Mouse (Mus musculus): Measurements from ENCODE around the gene Hist1h3d. TPM values are rescaled to one million over a fixed set of nuclear protein-coding genes. Genes with fewer than 3 reads are reported as not detected.
A peak's percentile ranks its signal among the peaks of the same experiment; 100 is the strongest.
"Not testable (repeated sequence)": the region's sequence is repeated elsewhere in the genome, so short reads cannot be mapped to it uniquely, and the experiment has no call there.

Gene Hist1h3d
- polyA plus RNA-seq, 1 experiment from 2014 or later, result 6.2 TPM

DNA sequence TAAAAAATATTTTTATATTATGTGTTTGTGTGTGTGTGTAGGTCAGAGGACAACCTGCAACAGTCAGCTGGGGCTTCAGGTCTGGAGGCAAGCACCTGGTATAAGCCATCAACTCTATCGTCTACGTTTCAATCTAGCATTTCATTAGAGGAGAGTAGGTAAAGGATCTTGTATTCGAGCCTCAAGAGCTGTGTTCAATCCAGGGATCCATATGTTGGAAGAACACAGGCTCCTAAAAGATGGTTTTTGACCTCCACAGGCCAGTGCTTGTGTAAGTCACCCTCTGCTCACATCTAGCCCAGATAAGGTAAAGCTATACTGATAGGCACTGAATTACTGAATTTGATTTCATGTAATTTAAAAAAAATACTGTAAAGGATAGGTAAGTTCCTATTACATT lies 18.7 kb upstream of the Hist1h3d start:
- Histone ChIP-seq H3K4me2 (peak overlapping the region; percentile 79), H3K9ac (peak overlapping the region; percentile 90), H3K27ac (peak overlapping the region; percentile 99), H3K9me3 (replicated peaks) (no peaks in the 10 kb centered on the region), H3K4me3 (peak overlapping the region; percentile 60), H3K27me3 (replicated peaks) (no peaks in the 10 kb centered on the region), H3K4me1 (peaks cover 48% of the 10 kb centered on the region), H3K36me3 (no peaks in the 10 kb centered on the region)
- ATAC-seq, result no peak
- 59% methylated on average over 3 of the region's 3 CpGs for WGBS (ENCODE audit: insufficient replicate concordance)

DNA sequence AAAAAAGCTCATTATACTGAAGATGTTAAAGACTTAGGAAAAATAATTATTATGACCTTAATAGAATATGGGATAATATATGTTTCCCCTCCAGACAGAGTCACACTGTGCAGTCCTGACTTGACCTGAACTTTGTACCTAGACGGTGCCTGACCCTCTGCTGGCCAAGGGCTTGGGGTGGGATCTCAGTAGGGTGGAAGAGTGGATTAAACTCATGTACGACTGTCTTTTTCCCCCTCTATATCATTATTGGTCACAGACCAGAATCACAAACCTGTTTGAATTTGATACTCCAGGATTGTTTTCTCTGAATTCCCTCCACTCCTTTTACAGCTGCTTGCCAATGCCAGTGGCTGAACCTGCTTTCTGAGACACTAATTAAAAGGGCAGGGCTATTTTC lies 14.9 kb upstream of the Hist1h3d start:
- Histone ChIP-seq H3K4me1 (peaks cover 52% of the 10 kb centered on the region), H3K4me3 (peak overlapping the region; percentile 29; the same call in 1 of the 2 replicates), H3K4me2 (peak overlapping the region; percentile 58), H3K27ac (peak overlapping the region; percentile 85), H3K9ac (peak overlapping the region; percentile 61)
- ATAC-seq; H3K27me3 ChIP-seq (replicated peaks); H3K36me3 ChIP-seq; H3K9me3 ChIP-seq (replicated peaks): not testable (repeated sequence)
- 29% methylated on average over 2 of the region's 2 CpGs for WGBS (ENCODE audit: insufficient replicate concordance)

DNA sequence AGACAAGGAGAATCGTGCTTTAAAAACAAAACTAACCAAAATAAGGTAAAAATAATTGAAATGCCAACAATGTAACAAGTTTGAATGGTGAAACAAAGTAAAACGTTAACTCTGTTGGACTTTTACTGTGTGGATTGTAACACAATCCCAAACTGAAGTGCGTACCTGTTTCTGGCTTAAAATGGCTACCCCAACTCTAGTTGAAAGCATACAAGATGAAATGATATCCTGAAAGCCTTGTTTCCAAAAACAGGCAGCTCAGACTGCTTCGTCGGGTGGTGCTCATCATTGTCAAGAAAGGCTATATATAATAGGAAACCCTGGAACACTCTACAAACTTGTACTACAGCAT lies 14.1 kb upstream of the Hist1h3d start:
- 0% methylated on average over 2 of the region's 5 CpGs for WGBS (ENCODE audit: insufficient replicate concordance)
- peak overlapping the region; percentile 53 for H3K4me3 ChIP-seq
- H3K9me3 ChIP-seq (replicated peaks); H3K36me3 ChIP-seq; ATAC-seq; H3K27me3 ChIP-seq (replicated peaks): not testable (repeated sequence)
- H3K27ac ChIP-seq, result peak overlapping the region; percentile 99
- H3K4me2 ChIP-seq, result peak overlapping the region; percentile 82
- H3K9ac ChIP-seq, result peak overlapping the region; percentile 71
- H3K4me1 ChIP-seq, result peaks cover 52% of the 10 kb centered on the region

DNA sequence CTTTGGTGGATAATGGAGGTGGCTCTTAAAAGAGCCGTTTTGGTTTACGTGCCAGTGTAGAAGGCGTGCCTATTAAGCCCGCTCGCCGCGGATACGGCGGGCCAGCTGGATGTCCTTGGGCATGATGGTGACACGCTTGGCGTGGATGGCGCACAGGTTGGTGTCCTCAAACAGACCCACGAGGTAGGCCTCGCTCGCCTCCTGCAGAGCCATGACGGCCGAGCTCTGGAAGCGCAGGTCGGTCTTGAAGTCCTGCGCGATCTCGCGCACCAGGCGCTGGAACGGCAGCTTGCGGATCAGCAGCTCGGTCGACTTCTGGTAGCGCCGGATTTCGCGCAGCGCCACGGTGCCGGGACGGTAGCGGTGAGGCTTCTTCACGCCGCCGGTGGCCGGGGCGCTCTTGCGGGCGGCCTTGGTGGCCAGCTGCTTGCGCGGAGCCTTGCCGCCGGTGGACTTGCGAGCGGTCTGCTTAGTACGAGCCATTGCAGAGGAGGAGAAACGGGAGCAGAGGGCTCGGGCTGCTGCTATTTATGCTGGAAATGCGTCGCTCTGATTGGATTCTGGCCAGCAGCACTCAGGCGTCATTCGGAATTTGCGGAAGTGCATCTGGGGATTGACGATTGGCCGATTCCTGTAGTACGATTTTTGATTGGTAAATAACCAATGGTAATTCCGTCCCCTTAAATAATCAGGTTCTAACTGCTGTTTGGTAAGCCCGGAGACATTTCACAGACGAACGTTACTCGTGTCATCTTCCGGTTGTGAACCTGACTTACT lies 13.5 kb upstream of the Hist1h3d start, which contains the start of gene Hist1h3e:
Gene Hist1h3e (minus strand): TSS at position 487 of the 777 bp plus-strand sequence.
- peak; percentile 93 for ATAC-seq
- not testable (repeated sequence) for H3K27me3 ChIP-seq (replicated peaks); H3K36me3 ChIP-seq; H3K9me3 ChIP-seq (replicated peaks)
- Histone ChIP-seq H3K4me1 (peaks cover 49% of the 10 kb centered on the region), H3K4me2 (peak within 1 kb of the TSS; percentile 82), H3K27ac (peak within 1 kb of the TSS; percentile 99), H3K4me3 (peak within 1 kb of the TSS; percentile 53), H3K9ac (peak within 1 kb of the TSS; percentile 77)
- 0% methylated on average over 57 of the region's 67 CpGs for WGBS (ENCODE audit: insufficient replicate concordance)

DNA sequence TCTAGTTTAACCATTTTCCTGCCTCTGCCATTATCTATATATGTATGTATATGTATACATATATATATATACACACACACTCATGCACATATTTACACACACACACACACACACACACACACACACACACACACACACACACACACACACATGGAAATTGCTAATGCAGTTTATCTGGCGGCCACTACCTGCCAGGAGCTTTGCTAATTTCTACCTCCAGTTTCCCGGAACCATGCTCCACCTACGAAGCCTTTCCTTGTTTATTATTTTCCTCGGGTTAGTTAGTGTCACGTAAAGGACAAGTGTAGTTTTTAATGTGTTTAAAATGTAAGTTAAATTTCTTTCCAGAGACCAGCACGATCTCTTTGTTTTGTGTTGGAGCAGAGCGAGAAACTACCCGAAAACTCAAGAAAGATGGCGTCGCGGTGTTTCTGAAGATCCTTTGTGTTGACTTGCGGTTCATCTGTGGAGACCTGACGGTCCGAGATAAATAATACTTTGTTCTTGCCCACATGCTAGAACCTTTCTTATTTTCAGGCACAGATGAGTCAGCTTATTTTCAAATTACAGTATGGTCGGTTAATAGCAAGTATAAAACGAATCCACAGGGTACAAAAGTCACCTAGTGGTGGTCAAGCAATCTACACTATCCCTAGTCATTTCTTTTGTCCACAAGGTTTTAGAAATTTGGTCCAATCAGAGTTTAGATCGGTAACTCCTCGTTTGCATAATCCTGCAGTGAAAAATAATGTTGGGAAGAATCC lies 12.7 kb upstream of the Hist1h3d start:
- Histone ChIP-seq H3K4me3 (peak overlapping the region; percentile 53), H3K4me2 (peak overlapping the region; percentile 82), H3K9ac (peak overlapping the region; percentile 77), H3K27ac (peak overlapping the region; percentile 99), H3K9me3 (replicated peaks) (no peaks in the 10 kb centered on the region), H3K4me1 (peaks cover 51% of the 10 kb centered on the region), H3K27me3 (replicated peaks) (no peaks in the 10 kb centered on the region), H3K36me3 (no peaks in the 10 kb centered on the region)
- WGBS (ENCODE audit: insufficient replicate concordance), result 5% methylated on average over 18 of the region's 18 CpGs
- no peak for ATAC-seq

DNA sequence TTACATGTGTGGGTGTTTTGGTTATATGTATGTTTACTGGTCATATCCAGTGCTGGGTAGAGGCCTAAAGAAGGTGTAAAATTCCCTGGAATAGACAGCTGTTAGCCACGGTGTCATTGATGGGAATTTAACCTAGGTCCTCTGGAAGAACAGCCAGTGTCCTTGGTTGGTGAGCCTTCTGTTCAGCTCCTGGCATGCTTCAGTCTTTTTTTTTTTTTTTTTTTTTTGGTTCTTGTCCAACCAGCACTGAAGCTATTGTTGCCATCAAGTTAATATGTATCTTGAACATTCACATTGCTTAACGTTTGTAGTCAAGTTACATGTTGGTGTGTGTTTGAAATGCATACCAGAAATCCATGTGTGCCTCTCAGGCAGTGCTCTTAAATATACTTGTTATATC lies 11.1 kb upstream of the Hist1h3d start:
- H3K4me2 ChIP-seq, result no peak overlapping the region
- H3K4me3 ChIP-seq, result no peak overlapping the region
- ATAC-seq, result no peak
- H3K36me3 ChIP-seq, result no peaks in the 10 kb centered on the region
- H3K9me3 ChIP-seq (replicated peaks), result no peaks in the 10 kb centered on the region
- 79% methylated on average over 2 of the region's 2 CpGs for WGBS (ENCODE audit: insufficient replicate concordance)
- peaks cover 55% of the 10 kb centered on the region for H3K4me1 ChIP-seq
- peak overlapping the region; percentile 31; the same call in 1 of the 2 replicates for H3K9ac ChIP-seq
- peak overlapping the region; percentile 99 for H3K27ac ChIP-seq
- H3K27me3 ChIP-seq (replicated peaks), result no peaks in the 10 kb centered on the region

DNA sequence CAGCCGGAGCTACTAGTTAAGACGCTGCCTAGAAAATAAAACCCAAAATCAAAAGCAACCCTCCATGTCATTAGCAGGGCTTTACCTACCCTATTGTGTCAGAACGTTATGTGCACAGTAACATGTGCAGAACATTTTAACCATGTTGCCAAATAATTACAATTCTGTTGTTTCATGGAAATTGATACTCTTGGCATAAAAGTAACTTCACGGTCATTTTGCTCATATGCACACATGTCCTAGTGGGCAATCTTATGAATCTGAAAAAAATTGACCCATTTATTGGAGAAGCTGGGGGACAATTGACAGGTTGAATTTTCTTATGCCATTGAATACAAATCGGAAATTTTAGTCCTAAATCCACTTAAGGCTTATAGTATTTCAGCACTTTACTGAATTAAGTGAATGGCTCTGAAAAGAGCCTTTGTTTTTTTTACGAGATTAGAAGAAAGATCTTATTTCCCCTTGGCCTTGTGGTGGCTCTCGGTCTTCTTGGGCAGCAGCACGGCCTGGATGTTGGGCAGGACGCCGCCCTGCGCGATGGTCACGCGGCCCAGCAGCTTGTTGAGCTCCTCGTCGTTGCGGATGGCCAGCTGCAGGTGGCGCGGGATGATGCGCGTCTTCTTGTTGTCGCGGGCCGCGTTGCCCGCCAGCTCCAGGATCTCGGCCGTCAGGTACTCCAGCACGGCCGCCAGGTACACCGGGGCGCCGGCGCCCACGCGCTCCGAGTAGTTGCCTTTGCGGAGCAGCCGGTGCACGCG lies 5.1 kb upstream of the Hist1h3d start:
- peaks cover 40% of the 10 kb centered on the region for H3K4me1 ChIP-seq
- H3K9me3 ChIP-seq (replicated peaks); ATAC-seq; H3K27me3 ChIP-seq (replicated peaks); H3K36me3 ChIP-seq: not testable (repeated sequence)
- peak overlapping the region; percentile 79 for H3K4me2 ChIP-seq
- H3K9ac ChIP-seq, result peak overlapping the region; percentile 75
- H3K4me3 ChIP-seq, result peak overlapping the region; percentile 44
- H3K27ac ChIP-seq, result peak overlapping the region; percentile 99
- WGBS (ENCODE audit: insufficient replicate concordance), result 2% methylated on average over 27 of the region's 41 CpGs

DNA sequence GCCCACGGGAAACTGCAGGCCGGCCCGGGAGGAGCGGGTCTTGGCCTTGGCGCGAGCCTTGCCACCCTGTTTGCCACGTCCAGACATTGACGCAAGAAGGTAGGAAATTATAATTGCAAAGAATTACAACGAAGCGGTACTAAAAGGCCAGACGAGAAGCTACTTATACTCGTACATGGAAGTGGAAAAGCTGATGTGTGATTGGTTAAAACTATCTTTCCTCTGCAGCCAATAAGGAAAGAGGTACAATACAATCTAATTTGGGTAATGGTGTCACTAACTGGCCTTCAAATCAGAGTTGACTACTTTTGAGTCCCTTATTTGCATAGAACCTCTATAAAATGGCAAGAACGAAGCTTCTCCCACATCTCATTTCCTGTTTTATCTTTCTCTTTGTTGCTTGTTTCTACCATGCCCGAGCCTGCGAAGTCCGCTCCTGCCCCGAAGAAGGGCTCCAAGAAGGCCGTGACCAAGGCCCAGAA lies 4.5 kb upstream of the Hist1h3d start, which contains the start of the genes Hist1h2ae and Hist1h2bg:
Gene Hist1h2ae (minus strand): TSS at position 199 of the 482 bp plus-strand sequence.
Gene Hist1h2bg (plus strand): TSS at position 375 of the 482 bp plus-strand sequence.
- Histone ChIP-seq H3K27ac (peak within 1 kb of the TSS; percentile 99), H3K4me2 (peak within 1 kb of the TSS; percentile 79), H3K9me3 (replicated peaks) (no peaks in the 10 kb centered on the region), H3K4me1 (peaks cover 35% of the 10 kb centered on the region), H3K36me3 (no peaks in the 10 kb centered on the region), H3K9ac (peak within 1 kb of the TSS; percentile 85), H3K27me3 (replicated peaks) (no peaks in the 10 kb centered on the region), H3K4me3 (peak within 1 kb of the TSS; percentile 58)
- under 1% methylated on average over 18 of the region's 18 CpGs for whole genome bisulfite sequencing (ENCODE audit: insufficient replicate concordance)
- ATAC-seq, result peak; percentile 81

DNA sequence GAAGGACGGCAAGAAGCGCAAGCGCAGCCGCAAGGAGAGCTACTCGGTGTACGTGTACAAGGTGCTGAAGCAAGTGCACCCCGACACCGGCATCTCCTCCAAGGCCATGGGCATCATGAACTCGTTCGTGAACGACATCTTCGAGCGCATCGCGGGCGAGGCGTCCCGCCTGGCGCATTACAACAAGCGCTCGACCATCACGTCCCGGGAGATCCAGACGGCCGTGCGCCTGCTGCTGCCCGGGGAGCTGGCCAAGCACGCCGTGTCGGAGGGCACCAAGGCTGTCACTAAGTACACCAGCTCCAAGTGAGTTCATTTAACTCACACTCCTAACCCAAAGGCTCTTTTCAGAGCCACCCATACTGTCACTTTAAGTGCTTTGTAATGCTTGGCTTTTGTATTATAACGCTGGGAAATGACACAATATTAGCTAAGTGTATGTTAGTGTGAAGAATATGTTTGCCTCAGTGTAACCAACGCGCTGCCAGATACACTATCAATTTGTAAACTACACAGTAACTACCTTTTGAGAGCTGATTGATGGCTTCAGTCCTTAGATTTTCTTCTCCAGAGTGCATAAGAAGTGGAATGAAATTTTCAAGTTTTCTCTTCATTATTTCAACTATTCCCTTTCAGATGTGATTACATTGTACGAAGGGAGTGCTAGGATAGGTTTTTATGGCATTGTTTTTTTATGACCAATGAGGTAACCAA lies 3.9 kb upstream of the Hist1h3d start:
- Histone ChIP-seq H3K4me3 (peak overlapping the region; percentile 58), H3K4me2 (peak overlapping the region; percentile 79), H3K4me1 (peaks cover 39% of the 10 kb centered on the region), H3K9ac (peak overlapping the region; percentile 85), H3K27ac (peak overlapping the region; percentile 99)
- WGBS (ENCODE audit: insufficient replicate concordance), result under 1% methylated on average over 13 of the region's 34 CpGs
- not testable (repeated sequence) for H3K9me3 ChIP-seq (replicated peaks); H3K36me3 ChIP-seq; H3K27me3 ChIP-seq (replicated peaks)
- peak; percentile 6; the same call in 1 of the 2 replicates for ATAC-seq

DNA sequence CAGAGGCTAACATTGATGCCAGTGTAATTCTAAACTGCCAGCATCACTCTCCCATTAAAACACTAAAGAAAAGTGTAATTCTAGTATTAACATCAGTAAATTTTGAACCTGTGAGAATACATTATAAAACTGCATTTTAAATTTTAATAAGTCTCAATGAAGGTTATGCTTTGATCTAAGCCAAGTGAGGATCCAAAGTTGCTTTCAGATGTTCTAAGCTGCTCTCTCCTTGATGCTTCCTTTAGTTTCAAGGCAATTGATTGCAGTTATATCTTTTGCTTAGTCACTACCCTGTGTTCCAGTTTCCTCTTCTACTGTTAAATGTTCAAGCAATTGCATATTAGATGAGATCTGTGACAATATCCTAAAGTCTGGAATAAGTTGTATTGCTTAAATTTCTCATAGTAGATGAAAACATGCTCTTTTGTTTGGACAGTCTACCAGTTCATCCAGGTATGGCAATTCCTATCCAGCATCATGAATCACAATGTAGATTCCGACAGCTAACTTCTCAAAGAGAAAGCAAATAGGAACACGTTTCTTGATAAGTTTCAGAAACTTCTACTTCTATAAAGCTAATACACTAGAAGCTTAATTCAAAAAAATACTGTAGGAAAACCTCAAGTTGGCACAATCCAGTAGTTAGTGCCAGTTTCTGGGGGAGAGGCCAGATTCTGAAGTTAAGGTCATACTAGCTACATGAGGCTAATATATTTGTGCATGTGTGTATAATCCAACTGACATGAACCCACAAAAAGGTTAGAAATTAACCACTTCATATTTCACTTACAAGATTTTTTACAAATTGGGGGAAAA lies 3.1 kb upstream of the Hist1h3d start:
- no peak for ATAC-seq
- Histone ChIP-seq H3K4me1 (peaks cover 42% of the 10 kb centered on the region), H3K4me2 (peak overlapping the region; percentile 79), H3K36me3 (no peaks in the 10 kb centered on the region), H3K27me3 (replicated peaks) (no peaks in the 10 kb centered on the region), H3K4me3 (peak overlapping the region; percentile 58), H3K9ac (peak overlapping the region; percentile 85), H3K27ac (peak overlapping the region; percentile 99), H3K9me3 (replicated peaks) (no peaks in the 10 kb centered on the region)
- 23% methylated on average over 2 of the region's 2 CpGs for WGBS (ENCODE audit: insufficient replicate concordance)

All from liver, embryonic 12.5 days (tissue).